Mouse (Mus musculus) heart, postnatal 10 days (tissue): Measurements from ENCODE around the gene Wdr73. TPM values are rescaled to one million over a fixed set of nuclear protein-coding genes. Genes with fewer than 3 reads are reported as not detected.

ENCODE experiments used
- DNase-seq, 2 experiments: peaks; one replicate each; pipeline ENCODE4 v3.0.0; 2021
- intact Hi-C: fragments of 180-260 bp; cut with DNase I; formaldehyde crosslinking; loops from one replicate; pipeline ENCODE4 v1.15.1; 2025
- total RNA-seq, 2 experiments: library from RNA; stranded (reverse); gene quantifications; 2 replicates each; pipeline ENCODE4 v1.2.3; 2021

The Wdr73 gene
- total RNA-seq, 2 experiments from 2014 or later, result 7.9 to 10.6 TPM

DNA sequence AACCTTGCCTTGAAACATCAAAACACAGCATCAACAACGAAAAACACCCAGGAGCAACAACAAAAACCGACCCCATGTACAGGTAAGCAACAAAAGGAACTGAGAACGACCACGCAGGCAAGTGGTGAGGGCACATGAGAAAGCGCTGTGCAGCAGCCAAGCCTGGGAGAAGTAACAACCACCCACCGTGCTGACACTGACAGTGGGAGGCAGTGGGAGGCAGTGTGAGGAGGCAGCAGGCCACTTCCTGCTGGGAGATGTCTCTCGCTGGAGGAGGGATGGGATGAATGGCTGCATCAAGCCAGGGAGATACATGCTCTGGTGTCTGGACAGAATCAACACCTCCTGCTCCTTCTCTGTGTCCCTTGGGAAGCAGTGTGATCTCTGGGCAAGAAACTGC lies 3.9 kb downstream of the Wdr73 start:
- intact Hi-C loops, result no loop called here
- DNase-seq, result no peak

DNA sequence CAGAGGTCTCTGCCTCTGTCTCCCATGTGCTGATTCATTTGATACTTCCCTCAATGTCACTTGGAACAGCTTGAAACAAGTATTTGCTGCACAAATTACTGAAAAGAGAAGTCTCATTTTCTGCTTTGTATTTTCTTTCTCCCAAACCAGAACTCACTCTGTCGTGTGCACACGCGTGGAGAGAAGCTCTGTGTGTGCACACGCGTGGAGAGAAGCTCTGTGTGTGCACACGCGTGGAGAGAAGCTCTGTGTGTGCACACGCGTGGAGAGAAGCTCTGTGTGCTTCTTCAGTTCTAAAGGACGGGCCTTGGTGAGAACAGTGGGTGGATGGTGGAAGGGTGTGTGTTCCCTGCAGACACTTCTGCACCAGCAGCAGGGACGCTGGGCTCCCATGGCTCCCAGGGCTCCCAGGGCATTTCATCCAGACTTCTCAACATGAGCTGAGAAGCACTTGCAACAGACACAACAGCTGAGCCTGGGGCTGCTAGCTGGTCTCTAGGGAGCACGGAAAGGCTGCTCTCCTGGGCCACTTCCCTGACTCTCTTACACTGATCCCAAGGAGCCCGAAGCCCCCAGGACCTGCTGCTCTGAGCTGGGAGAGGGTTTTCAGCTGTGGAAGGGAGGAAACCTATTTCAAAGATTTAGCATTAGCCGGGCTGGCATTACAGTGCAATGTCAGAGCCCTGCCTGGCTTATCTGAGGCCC lies 6.1 kb downstream of the Wdr73 start:
- intact Hi-C loops, result no loop called here
- DNase-seq, result no peak

DNA sequence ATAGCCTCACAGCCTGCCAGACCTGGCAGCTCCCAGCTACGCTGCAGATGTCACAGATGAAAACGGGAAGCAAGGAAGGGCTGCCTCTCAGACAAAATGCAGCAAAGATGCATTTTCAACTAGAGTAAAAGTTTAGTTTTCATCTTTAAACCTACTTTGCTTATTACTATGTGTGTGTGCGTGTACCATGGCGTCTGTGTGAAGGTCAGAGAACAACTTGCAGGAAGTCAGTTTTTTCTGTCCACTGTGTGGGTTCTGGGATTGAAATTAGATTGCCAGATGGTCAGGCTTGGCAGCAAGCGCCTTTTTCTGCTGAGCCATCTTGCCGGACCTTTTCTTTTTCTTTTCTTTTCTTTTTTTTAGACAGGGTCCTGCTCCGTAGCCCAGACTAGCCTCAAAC lies 6.9 kb downstream of the Wdr73 start:
- intact Hi-C loops, result no loop called here
- DNase-seq, result no peak

DNA sequence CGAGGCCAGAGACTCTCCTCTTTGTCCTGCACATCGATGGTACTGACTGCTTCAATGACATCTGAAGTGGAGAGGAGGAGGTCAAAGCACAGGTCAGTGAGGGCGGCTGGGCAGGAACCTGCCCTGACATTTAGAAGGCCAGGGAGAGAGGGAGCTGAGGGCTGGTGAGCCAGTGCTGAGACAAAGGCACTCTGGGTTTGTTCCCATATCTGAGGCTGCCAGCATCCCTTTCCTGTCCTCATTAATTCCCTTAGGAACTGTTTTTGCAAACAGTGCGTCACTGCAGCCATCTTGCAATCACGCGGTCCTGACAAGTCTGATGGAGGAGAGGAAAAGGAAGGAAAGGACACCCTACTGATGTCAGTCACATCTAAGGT lies 7.3 kb downstream of the Wdr73 start:
- peak; percentile 27 to 39 for DNase-seq
- intact Hi-C loops, result no loop called here

DNA sequence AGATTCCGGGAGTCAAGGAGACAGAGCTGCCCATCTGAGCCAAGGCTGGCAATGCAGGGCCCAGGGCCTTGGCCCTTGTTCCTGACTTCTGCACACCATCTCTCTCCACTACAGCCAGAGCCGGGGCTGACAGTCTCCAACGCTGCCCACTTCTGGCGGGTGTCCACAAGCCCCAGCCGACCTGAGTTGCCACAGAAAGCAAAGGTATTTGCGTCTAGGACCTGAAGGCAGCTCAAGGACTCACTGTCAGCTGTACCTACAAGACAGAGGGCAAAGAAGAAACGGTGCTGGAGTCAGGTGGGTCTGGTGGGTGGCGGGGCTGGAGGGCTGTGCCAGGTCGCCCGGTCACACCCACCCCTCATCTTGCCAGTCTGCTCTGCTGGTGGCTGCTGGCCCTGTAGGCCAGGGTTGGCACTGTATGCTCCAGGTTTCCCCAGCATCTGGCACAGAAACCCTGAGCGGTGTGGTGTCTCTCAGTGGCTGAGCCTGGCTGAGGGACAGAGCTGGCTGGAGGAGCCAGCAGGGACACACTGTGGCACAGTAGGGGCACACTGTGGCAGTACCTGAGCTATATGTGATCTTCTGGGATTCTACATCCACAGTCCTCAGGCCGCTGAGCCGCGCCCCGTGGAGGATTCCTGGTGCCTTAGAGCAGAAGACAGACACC lies 7.8 kb downstream of the Wdr73 start:
- intact Hi-C loops, result no loop called here
- DNase-seq, result no peak

DNA sequence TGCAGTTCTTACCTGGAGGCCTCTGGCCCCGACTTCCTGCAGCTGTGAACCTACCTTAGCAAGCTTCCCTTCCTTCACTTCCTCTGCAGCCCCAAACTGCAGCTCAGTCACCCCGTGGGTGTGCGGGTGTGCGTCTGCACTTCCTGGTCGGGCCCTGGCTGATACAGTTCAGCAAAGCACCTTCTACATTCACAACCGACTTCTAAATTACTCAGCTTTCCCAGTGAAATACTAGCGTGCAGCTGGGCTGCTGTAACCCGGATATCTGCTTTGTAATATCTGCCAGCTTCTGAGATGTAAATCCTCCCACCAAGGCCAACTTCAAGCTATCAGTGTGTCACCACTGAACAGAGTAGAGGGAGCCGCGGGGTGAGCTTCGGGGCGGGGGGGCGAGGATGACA lies 11.2 kb downstream of the Wdr73 start:
- peak; percentile 31 to 39 for DNase-seq
- intact Hi-C loops, result loop anchor here (5.0 kb wide), 1 partner anchor 137 kb away; no protein-coding TSS in a partner anchor

DNA sequence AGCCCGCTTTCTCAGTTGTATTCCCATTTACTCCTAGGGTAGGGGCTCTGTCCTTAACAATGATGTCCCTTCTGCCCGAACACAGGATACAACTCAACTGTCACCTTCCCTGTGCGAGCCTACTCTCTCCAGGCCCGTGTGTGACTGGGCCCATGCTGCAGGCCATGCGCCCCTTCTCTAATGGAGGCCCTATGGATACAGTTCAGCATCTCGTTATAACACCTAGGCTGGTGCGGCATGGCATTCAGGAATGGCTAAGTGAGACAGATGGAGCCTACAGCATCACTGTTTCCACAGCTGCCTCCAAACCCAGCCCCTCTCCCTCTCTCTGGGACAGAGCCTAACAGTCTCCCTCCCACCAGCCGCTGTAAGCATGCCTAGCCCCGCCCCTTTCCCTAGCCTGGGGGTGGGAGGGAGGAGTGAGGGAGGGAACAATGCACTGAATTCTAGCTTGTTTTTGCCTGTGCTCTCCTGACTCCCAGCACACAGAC lies 12.0 kb downstream of the Wdr73 start:
- DNase-seq, result peak; percentile 66 to 77
- intact Hi-C loops, result loop anchor here (5.0 kb wide), 1 partner anchor 138 kb away; no protein-coding TSS in a partner anchor

DNA sequence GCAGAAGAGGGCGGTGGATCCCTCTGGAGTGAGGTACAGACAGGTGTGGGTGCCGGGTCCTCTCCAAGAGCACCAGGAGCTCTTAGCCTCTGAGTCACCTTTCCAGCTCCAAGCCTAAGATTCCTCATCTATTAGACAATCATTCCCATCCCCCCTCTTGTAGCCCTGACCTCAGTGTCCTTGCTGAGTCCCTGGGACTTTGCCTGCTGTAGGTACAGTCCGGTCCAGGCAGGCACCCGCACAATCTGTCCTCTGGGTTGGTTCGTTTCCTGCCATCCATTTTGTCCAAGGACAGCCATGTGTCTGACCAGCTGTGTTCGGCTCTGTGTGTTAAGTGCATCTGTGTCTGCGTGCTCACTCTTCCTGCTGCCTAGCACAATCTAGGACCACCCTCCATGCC lies 12.5 kb downstream of the Wdr73 start:
- no peak for DNase-seq
- intact Hi-C loops, result loop anchor here (5.0 kb wide), 1 partner anchor 139 kb away; no protein-coding TSS in a partner anchor

DNA sequence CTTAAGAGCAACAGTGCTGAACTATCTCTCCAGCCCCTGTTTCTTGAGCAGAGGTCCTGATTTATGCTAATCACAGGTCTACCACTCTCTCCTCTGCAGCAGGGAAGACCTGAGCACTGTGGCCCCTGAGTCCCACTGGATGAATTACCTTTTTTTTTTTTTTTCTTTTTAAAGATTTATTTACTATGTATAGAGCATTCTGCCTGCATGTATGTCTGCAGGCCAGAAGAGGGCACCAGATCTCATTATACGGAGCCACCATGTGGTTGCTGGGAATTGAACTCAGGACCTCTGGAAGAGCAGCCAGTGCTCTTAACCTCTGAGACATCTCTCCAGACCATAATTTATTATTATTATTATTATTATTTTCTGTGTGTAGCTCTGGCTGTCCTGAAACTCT lies 15.4 kb downstream of the Wdr73 start:
- intact Hi-C loops, result loop anchor here (1.0 to 5.0 kb wide), 2 partner anchors 142 to 270 kb away; no protein-coding TSS in a partner anchor
- DNase-seq, result no peak

DNA sequence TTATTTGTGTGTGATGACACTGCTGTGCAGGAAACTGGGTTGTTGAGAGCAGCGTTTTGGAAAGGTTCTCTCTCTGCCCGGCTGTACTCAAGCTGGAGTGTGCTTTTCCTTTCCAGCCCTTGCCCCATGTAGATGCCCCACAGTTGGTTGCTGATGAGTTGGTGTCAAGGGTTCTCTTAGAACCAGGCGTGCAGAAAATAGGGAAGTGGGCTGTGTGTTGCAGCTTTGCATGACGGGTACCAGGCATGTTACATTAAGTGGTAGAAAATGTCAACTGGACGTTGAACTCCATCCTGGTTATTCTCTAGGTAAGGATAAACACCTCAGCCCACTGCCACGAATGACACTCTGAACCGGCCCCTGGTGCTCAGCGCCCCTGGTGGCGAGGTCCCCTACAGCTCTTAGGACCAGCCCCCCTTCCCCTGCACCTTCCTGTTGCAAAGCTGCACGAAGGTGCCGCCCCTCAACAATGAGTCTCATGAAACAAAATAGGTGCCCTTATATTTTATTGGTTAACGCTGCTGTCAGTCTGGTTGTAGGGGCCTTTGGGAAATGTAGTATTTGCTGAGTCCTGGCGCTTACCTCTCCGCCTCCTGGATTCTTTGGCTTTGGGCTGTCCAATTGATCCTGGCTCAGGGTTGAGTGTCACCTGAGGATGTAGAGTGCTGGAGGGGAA lies 18.1 kb downstream of the Wdr73 start:
- peak; percentile 55 to 65 for DNase-seq
- intact Hi-C loops, result no loop called here

DNA sequence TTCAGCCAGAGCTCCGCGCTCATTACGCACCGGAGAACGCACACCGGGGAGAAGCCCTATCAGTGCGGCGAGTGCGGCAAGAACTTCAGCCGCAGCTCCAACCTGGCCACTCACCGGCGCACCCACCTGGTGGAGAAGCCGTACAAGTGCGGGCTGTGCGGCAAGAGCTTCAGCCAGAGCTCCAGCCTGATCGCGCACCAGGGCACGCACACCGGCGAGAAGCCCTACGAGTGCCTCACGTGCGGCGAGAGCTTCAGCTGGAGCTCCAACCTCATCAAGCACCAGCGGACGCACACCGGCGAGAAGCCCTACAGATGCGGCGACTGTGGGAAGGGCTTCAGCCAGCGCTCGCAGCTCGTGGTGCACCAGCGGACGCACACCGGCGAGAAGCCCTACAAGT lies 25.3 kb downstream of the Wdr73 start:
- no peak for DNase-seq
- intact Hi-C loops, result no loop called here

DNA sequence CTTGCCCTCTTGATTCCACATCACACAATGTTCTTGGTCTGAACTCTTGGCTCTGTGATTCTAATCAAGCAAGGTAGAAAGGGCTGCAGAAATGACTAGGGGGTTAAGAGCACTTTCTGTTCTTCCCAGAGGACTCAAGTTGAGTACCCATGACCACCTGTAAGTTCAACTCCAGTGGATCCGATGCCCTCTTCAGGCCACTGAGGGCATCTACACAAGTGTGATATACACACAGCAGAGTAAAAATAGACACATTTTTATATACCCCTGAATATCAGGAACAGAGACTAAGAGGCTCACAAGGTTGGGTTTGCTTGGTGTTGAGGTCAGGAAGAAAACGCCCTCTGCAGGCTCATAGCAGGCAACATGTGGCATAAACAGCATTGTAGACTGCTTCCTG lies 27.4 kb downstream of the Wdr73 start:
- intact Hi-C loops, result no loop called here
- DNase-seq, result no peak

DNA sequence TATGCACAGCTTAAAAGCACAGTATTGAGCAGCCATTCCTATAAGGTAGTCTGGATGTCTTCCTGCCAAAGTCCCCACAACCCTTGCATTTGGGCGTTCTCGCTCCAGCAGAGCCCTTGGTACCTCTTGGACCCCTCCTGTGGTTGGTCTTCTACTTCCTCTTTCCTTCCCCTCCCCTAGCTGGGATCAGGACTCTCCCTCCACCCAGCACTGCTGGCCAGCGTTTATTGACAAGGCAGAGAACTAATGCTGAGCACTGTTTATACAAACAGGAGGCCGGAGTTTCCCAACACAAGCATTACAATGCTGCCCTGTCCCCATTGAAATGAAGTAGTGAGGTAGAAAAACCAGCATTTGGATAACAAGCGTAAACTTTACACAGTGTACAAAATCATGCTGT lies 28.0 kb downstream of the Wdr73 start:
- DNase-seq, result no peak
- intact Hi-C loops, result no loop called here

DNA sequence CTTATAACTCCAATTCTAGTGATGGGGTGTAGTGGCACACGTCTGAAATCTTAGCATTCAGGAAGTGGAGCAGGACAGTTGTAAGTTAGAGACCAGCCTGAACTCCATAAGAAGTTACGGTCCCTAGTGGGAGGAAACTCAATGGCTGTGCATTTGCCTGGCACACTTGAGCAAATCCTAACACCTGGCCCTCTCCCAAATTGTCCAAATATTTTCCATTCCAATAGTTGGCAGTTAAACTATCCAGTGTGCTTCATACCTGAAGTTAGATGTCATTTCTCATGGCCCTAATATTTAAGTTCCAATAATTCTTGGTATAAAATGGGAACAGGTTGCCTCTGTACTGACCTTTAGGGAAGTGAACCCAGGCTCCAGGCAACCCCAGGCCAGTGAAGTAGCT lies 32.4 kb downstream of the Wdr73 start:
- DNase-seq, result no peak
- intact Hi-C loops, result no loop called here

DNA sequence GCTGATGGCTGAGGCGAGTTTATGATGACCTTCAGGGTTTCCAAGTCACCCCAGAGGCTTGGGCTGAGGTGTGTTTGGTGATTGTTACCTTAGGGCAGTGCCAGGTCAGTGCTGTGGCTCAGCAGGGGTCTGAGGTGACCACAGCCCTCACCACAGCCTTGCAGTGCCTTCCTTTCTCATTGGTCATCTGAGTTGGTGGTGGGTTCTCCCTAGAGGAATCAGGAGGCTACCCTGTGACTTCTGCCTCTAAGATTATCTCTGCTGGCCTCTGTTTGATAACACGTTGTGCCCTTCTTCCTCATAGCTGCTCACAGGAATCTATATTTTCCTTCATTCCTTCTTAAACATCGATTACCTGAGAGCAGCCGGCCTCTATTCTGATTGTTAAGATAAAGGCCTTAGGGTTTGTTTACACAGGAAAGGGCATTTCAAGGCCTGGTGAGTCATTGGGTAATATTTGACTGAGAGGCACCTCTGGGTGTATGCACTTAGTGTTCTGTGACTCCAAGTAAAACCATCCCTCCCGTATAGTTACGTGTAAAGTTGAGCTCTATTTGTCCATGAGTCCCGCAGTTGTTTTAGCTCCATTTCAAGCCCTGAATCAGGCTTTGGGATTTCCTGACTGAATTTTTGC lies 34.4 kb downstream of the Wdr73 start:
- intact Hi-C loops, result no loop called here

DNA sequence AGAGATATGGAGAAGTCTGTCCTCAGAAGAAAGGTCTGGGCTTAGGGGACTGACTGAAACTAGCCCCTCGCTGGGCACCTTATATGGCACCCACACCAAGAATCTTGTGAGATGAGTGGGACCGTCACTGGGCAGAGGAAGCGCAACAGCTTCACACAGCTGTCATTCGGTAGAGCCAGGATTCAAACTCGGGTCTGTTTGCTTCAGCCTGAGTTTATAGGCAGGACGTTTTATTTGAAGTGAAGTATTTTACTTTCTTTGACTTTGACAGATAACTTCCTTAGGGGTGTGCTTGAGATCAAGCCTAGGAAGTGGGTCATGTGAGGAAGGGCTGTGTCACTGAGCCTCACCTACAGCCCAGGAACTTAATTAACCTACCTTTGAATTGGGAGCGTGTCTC lies 35.5 kb downstream of the Wdr73 start:
- intact Hi-C loops, result no loop called here
- no peak for DNase-seq

More for the DNA sequence above, 34.4 kb downstream of the Wdr73 start:
- no peak for DNase-seq

DNA sequence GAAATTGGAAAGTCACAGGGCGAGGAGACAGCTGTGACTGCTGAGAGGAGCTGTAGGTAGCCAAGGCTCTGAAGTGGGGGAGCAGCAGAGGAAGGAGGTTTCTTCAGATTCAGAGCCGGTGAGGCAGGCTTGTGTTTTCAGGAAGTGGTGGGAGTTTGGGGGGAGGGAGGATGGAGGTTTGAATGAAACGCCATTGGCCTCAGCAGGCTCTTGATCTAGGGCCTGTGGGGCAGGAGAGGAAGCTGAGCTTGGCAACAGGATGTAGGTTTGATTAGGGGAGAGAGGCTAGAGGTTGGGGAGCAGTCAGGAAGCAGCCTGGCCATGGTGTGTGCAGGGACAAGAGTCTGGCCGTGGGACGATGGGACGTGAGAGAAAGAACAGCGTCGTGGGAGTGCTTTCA lies 36.2 kb downstream of the Wdr73 start:
- DNase-seq, result peak; percentile 47 to 53
- intact Hi-C loops, result no loop called here

DNA sequence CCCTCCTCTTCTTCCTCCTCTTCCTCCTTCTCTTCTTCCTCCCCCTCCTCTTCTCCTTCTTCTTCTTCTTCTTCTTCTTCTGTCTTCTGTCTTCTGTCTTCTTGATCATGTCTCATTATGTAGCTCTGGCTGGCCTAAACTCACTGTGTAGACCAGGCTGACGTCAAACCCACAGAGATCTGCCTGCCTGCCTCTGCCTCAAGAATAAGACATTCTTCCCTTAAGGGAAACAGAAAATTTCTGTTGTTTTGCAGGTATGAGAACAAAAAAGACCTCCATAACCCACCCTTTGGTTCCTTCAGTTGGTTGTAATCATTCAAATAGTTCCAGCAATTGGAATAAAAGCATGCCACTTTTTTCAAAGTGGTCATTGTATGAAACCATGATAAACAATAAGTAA lies 36.9 kb downstream of the Wdr73 start:
- DNase-seq, result no peak
- intact Hi-C loops, result no loop called here

DNA sequence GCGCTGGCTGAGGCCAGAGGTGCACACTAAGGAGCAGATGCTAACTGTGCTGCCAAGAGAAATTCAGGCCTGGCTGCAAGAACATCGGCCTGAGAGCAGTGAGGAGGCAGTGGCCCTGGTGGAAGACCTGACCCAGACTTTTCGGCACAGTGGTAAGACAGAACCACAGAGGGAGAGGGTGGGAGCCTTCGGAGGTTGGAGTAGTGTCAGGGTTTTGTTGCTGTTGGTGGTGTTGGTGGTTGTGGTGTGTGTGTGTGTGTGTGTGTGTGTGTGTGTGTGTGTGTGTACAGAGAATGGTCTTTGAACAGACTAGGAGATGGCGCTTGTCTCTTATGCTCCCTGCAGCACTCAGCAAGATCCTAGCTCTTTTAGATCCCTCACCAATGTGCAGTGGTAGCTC lies 37.5 kb downstream of the Wdr73 start:
- intact Hi-C loops, result no loop called here
- no peak for DNase-seq

DNA sequence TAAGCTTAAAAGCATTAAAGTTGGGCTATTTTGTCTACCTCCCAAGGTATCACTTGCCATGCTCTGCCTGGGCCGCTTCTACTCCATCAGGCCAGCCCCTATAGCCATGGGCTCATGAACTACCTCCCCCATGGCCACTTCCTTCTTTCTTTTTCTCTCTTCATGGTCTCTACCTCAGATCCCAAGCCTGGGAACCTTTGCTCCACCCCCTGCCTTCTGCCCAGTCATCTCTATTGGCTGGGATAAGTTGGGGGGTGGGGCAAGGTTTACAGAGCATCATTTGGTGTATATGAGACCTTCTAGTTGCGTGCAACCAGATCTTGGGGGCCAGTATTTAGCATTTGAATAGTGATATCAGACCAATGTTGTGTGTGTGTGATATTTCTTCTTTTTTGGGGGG lies 38.6 kb downstream of the Wdr73 start:
- no peak for DNase-seq
- intact Hi-C loops, result no loop called here

DNA sequence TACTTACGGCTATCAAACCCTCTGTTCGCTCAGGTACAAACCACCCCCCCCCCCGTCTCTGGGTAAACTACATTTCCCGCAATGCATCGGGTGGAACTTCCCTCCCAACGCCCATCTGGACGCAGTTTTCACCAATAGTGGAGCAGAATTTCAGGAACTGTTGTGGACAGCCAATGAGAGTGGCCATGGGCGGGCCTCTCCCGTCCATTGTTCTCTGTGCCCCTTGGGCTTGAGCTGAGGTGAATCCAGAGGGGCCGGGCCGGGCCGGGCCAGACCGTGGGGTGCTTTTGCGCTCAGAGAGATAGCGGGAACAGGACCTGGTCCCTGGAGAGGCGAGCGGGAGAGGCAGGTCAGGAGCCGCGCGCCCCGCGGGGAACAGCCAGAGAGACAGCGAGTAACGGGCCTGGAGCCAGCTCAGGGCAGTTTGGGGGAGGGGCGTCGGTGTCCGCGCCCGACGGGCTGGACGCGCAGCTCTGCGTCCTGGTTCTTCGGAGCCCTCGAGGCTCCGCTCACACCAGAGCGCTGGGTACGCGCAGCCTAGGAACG lies 40.3 kb downstream of the Wdr73 start, which contains the start of gene Zscan2:
TSS of gene Zscan2 (plus strand) at position 192 of the 546 bp plus-strand sequence.
- intact Hi-C loops, result no loop called here

More for the DNA sequence above, 40.3 kb downstream of the Wdr73 start, which contains the start of gene Zscan2:
- DNase-seq, result peak; percentile 94 to 95
